Mouse (Mus musculus): ENCODE measurements around the gene Apol6.

Apol6 gene

DNA sequence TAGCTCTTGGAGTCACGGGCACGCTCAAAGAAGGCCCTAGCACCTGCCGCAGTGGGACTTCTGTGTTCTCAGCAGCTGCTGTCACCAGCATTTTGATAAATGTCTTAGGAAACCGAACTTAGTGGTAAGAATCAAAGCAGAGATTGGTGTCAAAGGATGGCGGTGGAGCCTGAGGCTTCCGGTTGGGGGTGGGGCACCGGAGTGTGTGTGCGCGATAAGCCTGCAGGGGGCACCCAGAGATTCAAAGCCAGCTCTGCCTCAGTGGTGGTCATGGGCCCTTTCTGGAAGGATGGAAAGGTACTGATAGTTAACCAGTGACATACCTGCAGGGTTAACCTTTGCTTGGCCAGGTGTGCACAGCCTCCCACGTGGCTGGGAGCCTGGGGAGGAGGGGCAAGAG is 27.0 kb downstream of the Apol6 start:
- DNase-seq: peak; percentile 56 to 71

GRCm38 (mm10) chr15:77072556-77073163 is 28.1 kb downstream of the Apol6 start:
- DNase-seq: no peak

DNA sequence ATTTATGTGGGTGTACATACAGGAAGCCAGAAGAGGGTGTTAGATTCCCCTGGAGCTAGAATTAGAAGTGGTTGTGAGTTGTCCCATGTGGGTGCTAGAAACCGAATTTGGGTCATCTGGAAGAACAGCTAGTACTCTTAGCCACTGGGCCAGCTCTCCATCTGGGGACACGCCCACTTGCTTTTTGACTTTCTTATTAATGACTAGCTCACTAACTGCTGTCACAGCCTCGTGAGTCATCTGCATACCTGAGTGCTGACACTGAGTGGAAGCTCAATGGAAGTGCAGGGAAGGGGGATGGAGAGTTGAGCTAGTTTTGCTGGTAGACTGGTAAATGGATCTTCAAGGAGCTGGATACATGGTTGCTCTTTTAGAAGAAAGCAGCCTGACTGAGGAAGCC is 32.0 kb downstream of the Apol6 start:
- no peak for DNase-seq

GRCm38 (mm10) chr15:77077906-77078305 is 33.4 kb downstream of the Apol6 start:
- DNase-seq: no peak

- DNase-seq: no peak
Measured at GRCm38 (mm10) chr15:77078786-77079185, 34.3 kb downstream of the Apol6 start.

- no peak for DNase-seq
Measured at GRCm38 (mm10) chr15:77079256-77079822, 34.8 kb downstream of the Apol6 start.

DNA sequence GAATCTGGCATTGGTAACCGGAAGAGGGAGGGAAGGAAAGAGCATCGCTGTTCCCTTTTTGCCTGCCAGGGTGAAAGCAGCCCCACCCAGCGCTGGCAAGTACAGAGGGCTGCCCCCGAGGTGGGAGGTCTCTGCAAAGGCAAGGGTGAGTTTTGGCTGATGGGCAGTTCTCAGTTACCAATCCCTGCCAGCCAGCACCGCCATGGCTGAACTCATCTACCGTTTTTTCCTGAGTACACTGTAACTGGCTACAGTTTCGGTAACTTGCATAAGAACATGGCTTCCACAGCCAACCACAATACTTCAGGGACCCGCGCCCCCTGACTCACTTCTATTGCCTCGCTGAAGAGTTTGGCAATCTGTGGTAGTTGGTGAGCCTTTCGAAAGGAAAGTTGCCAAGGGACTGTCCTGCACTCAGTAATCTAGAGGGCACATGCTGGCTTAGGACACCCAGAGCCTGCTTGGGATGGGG is 35.4 kb downstream of the Apol6 start:
- DNase-seq: no peak

- no peak for DNase-seq
Measured at GRCm38 (mm10) chr15:77080684-77081254, 36.2 kb downstream of the Apol6 start.

- DNase-seq: no peak
Measured at GRCm38 (mm10) chr15:77081454-77081853, 36.9 kb downstream of the Apol6 start.

DNA sequence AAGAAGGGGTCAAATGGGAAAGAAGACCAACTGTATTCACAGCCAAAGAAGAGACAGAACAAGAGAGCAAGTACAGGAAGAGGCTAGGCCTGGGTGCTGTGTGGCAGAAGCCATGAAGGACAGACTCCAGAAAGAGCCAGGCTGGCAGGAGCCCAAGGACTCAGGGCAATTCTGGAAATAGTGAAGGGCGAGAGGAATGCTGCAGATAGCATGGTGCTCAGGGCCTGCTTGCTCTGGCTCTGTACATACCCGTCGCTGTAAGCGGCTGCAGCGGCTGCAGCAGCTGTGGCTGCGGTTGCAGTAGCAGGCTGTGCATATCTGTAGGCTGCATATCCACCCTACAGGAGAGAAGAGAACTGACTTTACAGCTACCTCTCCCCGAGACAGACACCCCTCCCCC is 41.3 kb downstream of the Apol6 start:
- no peak for DNase-seq

DNA sequence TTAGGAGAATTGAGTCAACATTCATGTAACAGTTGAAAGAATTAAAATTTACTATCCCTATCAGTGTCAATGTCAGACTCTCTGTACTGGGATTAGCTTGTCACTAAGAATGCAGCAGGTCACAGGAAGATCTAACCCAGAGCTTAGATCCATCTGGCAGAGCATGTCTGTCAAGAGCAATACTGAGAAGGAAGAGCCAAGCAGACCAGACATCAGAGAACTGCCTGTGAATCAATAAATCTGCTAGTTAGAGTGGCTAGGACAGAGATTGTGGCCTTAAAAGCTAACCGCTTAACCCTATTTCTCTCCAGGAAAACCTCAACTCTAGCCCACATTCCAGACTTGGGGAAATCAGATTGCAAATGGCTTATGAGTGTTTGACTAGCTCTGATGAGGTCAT is 42.0 kb downstream of the Apol6 start:
- no peak for DNase-seq

DNA sequence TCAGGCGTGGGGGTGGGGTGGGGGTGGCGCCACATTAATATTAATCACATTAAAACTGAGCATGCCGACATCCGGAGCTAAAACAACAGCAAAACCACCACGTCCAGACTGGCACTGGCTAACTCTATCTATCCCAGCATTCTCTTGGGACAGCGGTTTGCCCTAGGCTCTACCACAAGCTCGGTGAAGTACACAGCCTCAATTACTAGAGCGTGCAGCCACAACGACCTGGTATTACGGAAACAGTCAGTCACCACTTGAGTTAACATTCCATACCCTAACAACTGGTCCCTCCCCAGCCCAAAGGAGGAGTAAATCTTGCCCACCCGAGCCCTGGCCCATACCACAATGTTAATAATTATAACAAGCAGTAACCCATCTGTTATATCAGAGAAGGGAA is 44.7 kb downstream of the Apol6 start:
- DNase-seq: no peak

- DNase-seq: no peak
Measured at GRCm38 (mm10) chr15:77090531-77090930, 46.0 kb downstream of the Apol6 start.

DNA sequence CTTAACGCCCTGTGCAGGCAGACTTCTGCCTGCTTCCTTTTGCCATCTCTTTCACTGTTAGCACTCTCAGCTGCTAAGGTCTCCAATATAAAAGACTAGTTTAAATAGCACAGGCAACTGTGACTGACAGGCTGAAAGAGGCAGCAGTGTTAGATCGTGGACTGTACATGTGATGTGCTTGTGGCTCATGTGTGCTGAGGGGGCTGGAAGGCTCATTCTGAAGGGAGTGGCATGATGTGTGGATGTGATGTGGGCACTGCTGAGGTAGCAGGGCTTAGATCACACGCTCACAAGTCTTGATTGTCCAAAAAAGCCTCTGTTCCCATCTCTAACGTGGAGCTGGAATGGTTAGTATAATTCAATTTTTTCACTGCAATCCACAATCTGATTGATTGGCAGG is 46.9 kb downstream of the Apol6 start:
- DNase-seq: no peak

GRCm38 (mm10) chr15:77094431-77094830 is 49.9 kb downstream of the Apol6 start:
- no peak for DNase-seq

- no peak for DNase-seq
Measured at GRCm38 (mm10) chr15:77095216-77095615, 50.7 kb downstream of the Apol6 start.

DNA sequence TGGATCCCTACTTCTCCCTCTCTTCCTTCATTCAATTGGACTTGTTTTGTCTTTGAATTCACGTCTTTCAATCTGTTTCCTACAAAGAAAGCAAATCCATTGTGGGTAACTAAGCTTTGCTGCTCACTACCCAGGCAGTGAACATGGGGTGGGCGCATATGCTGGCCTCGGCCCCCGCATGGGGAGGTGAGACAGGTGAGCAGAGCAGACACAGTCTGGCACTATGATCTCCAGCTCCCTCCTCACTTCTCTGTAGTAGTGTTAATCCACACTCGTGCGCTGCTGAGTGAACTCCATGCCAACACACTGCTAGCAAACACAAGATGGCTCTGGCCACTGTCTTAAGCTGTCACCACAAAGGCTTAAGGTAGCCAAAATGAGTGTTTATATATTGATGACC is 52.8 kb downstream of the Apol6 start:
- no peak for DNase-seq

- no peak for DNase-seq
Measured at GRCm38 (mm10) chr15:77099756-77100155, 55.2 kb downstream of the Apol6 start.

GRCm38 (mm10) chr15:77102685-77103084 is 58.2 kb downstream of the Apol6 start:
- no peak for DNase-seq

- no peak for DNase-seq
Measured at GRCm38 (mm10) chr15:77104349-77105158, 60.0 kb downstream of the Apol6 start.

GRCm38 (mm10) chr15:77105273-77105672 is 60.7 kb downstream of the Apol6 start:
- DNase-seq: no peak

Data from thymus, adult 18-20 months (tissue).